Mouse (Mus musculus) left cerebral cortex, adult 2 months (tissue): ENCODE data around the gene Prmt3. TPM values are rescaled to one million over a fixed set of nuclear protein-coding genes. Genes with fewer than 3 reads are reported as not detected.

Experiments
- DNase-seq, 2 experiments: peaks; one replicate each; pipeline ENCODE4 v3.0.0; 2021 to 2022; ENCODE audit warnings: low spot score in 2 of 2, mixed read lengths in 1 of 2; ENCODE audit errors: extremely low spot score in 1 of 2
- H3K27ac ChIP-seq: fragments of 200-600 bp; 2 replicates; pipeline ENCODE4 v1.8.1; 2022
- H3K4me3 ChIP-seq: fragments of 200-600 bp; 2 replicates; pipeline ENCODE4 v1.8.1; 2022
- CTCF ChIP-seq: fragments of 200-600 bp; IDR thresholded peaks from 2 replicates; pipeline ENCODE4 v1.8.1; 2022; ENCODE audit warnings: antibody characterized with exemption, mild to moderate bottlenecking, moderate library complexity
- intact Hi-C: fragments of 180-260 bp; cut with DNase I; formaldehyde crosslinking; loops from one replicate; pipeline ENCODE4 v1.15.1; 2025
- long read RNA-seq, 2 experiments: library from polyadenylated mRNA; stranded (forward); transcript quantifications; one replicate each; pipeline ENCODE4 v2.0.0; 2021; ENCODE audit warnings: borderline mapping rate in 2 of 2
- total RNA-seq, 2 experiments: library from RNA; stranded (reverse); gene quantifications; 2 replicates each; pipeline ENCODE4 v1.2.3; 2021

The Prmt3 gene
- 10 to 100 TPM; 33.5 to 37.3 TPM for total RNA-seq
- long read RNA-seq, experiment 1, transcript Prmt3-201 (16 exons, 2,507 nt), result major isoform, 24 of 36 reads
- long read RNA-seq, experiment 1, partial matches to known transcripts, result 6 of 36 reads
- long read RNA-seq, experiment 1, other reads (novel, unspliced or antisense), result 6 of 36 reads
- long read RNA-seq, experiment 2, transcript Prmt3-201 (16 exons, 2,507 nt), result major isoform, 15 of 25 reads
- long read RNA-seq, experiment 2, partial matches to known transcripts, result 2 of 25 reads
- long read RNA-seq, experiment 2, other reads (novel, unspliced or antisense), result 8 of 25 reads

GRCm38 (mm10) chr7:49778114-49778901 is at the start of gene Prmt3:
TSS of gene Prmt3 (plus strand) at chr7:49778346.
- no peak; the same call in none of the 2 replicates for TF ChIP-seq CTCF
- peak within 1 kb of the TSS; percentile 74 for H3K4me3 ChIP-seq
- intact Hi-C loops, result loop anchor here (1.0 to 10.0 kb wide), 2 partner anchors 145 to 1656 kb away; no protein-coding TSS in a partner anchor
- peak; percentile 99 for DNase-seq
- peak within 1 kb of the TSS; percentile 86 for H3K27ac ChIP-seq

- intact Hi-C loops, result no loop called here
These were observed 43.8 kb upstream of the Prmt3 start for GRCm38 (mm10) chr7:49734342-49734741.

DNA sequence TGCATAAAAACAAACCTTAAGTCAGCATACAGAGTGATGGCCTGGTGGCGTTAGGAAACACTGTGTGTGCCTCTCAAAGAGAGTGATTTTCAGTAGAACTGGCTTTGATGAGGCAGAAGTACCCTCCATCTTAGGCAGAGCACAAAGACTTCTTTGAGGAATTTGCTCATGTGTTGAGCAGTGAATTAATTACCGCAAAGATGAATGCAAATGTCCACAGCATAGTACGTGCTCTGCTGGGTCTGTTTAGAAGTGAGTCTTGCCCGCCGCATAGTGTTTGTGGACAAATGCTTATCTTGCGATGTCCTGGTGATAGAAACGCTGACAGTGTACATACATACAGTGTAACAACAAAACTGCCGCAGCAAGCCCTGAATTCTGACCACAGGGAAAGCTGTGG is 38.7 kb upstream of the Prmt3 start:
- Histone ChIP-seq H3K4me3 (no peak overlapping the region), H3K27ac (no peak overlapping the region)
- no peak for TF ChIP-seq CTCF
- DNase-seq, result no peak
- intact Hi-C loops, result no loop called here

More at GRCm38 (mm10) chr7:49734342-49734741, 43.8 kb upstream of the Prmt3 start:
- TF ChIP-seq CTCF, result no peak
- Histone ChIP-seq H3K27ac (no peak overlapping the region), H3K4me3 (no peak overlapping the region)
- DNase-seq, result no peak

GRCm38 (mm10) chr7:49741474-49741873 is 36.7 kb upstream of the Prmt3 start:
- Histone ChIP-seq H3K4me3 (no peak overlapping the region), H3K27ac (no peak overlapping the region)
- intact Hi-C loops, result no loop called here
- no peak for TF ChIP-seq CTCF
- DNase-seq, result no peak

DNA sequence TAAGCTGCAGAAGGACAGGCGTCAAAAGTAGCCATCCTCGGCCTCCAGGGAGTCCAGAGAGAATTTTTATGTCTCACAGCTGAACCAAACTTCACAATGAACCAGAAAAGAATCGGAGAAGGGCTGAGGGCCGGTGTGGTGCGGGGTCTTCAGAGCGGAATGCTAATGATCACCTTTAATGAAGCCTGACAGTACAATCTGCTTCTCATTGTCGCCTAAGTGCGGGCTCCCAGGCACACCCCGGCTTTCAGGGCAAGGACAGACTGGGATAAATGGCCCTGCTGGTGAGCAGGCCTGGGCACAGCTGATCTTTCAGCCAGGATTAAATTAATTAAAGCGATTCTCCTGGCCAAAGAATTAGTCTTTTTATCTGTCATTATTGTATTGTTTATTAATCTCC is 36.2 kb upstream of the Prmt3 start:
- intact Hi-C loops, result no loop called here
- TF ChIP-seq CTCF, result no peak
- no peak overlapping the region for H3K27ac ChIP-seq
- DNase-seq, result no peak
- H3K4me3 ChIP-seq, result no peak overlapping the region

DNA sequence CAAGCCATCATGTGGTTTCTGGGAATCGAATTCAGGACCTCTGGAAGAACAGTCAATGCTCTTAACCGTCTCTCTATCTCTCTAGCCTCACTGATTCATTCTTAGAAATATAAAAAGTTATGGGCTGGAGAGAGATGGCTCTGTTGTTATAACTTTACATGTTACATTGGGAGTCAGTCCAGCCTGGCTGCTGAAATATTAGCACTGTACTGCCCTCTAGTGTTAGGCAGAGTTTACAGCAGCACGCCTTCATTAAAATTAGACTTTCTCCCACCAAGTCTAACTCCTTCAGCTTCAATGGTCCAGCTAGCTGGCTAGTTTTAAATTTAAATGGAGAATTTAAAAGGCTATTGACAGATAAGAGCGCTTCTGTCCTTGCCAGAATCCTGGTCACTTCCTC is 27.0 kb upstream of the Prmt3 start:
- no peak overlapping the region for H3K27ac ChIP-seq
- H3K4me3 ChIP-seq, result no peak overlapping the region
- TF ChIP-seq CTCF, result peak; percentile 94
- intact Hi-C loops, result loop anchor here (5.0 to 10.0 kb wide), 2 partner anchors 279 to 626 kb away; no protein-coding TSS in a partner anchor
- no peak for DNase-seq

- Histone ChIP-seq H3K4me3 (no peak overlapping the region), H3K27ac (no peak overlapping the region)
- intact Hi-C loops, result loop anchor here (5.0 to 10.0 kb wide), 2 partner anchors 281 to 628 kb away; no protein-coding TSS in a partner anchor
- DNase-seq, result no peak
- TF ChIP-seq CTCF, result peak; percentile 69
These were observed 25.2 kb upstream of the Prmt3 start for GRCm38 (mm10) chr7:49752730-49753506.

GRCm38 (mm10) chr7:49754767-49755166 is 23.4 kb upstream of the Prmt3 start:
- DNase-seq, result peak; percentile 59 to 66
- Histone ChIP-seq H3K4me3 (no peak overlapping the region), H3K27ac (no peak overlapping the region)
- intact Hi-C loops, result loop anchor here (1.0 to 10.0 kb wide), 3 partner anchors 138 to 630 kb away; no protein-coding TSS in a partner anchor
- peak; percentile 95 for TF ChIP-seq CTCF

DNA sequence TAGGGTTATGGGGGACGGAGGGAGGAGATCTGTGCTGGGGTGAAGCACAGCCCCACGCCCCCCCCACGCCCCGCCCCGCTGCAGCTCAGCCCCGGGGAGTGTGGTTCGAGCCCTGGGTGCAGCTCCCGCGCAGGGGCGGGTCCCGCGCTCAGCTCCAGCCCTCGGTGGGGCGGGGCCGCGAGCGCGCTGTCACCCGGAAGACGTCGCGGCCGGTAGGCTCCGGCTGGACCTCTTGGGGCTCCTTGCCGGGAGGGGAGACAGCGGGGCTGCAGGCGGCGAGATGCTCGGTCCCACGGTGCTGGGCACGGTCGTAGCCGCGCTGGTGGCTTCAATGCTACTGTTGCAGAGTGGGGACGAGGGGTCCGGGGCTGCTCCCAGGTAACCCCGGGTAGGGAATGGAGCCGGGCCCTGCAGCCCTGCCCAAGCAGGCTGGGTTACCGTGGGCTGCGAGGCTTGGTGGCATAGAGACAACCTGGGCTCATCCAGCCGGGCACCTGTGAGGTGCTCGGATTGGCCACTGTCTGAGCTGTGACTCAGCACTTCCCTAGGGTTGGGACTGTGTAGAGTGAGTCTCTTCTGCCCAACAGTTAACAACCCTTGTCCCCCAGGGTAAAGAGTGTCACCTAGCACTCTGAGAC is 19.1 kb upstream of the Prmt3 start, which contains the start of gene Htatip2:
Gene Htatip2, plus strand, starts transcription at position 182 of the 638 bp plus-strand sequence.
- TF ChIP-seq CTCF, result no peak
- peak; percentile 60 to 63 for DNase-seq
- H3K27ac ChIP-seq, result peak within 1 kb of the TSS; percentile 86
- intact Hi-C loops, result loop anchor here (10.0 kb wide), 1 partner anchor 634 kb away; no protein-coding TSS in a partner anchor
- peak within 1 kb of the TSS; percentile 80 for H3K4me3 ChIP-seq

GRCm38 (mm10) chr7:49762605-49763004 is 15.5 kb upstream of the Prmt3 start:
- peak overlapping the region; percentile 88 for H3K27ac ChIP-seq

More at GRCm38 (mm10) chr7:49762605-49763004, 15.5 kb upstream of the Prmt3 start:
- DNase-seq, result peak; percentile 72 to 77
- no peak overlapping the region for H3K4me3 ChIP-seq
- no peak for TF ChIP-seq CTCF
- intact Hi-C loops, result no loop called here
